ENCODE assay signal across 12 mouse cellular contexts in genomic region chr16:96563350-96564257, GRCm38 (mm10).
DNase-seq lines count a peak whose midpoint lies in the region; ATAC-seq and TF ChIP-seq lines count a peak whose summit lies in the region.
"Had no signal": no experiment of that assay in that cellular context is flagged by ENCODE, and none has a peak within 500 bp of the region (broad histone marks: within the 10 kb centered on the region; RNA-seq: fewer than 3 reads in every experiment).

No protein-coding gene starts in this region.

- H3K4me1 ChIP-seq in liver, embryonic 11.5 days (replicated peaks; ENCODE audit: control insufficient read depth, insufficient read depth, low read length) = no peaks in the 10 kb centered on the region
- no peaks in the 10 kb centered on the region for H3K4me1 ChIP-seq in liver, postnatal 0 days (ENCODE audit: insufficient read depth)
- H3K4me1 ChIP-seq in hindbrain, embryonic 12.5 days = peaks cover 10% of the 10 kb centered on the region
- peaks cover 4% of the 10 kb centered on the region; the same call in 1 of the 2 replicates for H3K4me1 ChIP-seq in limb, embryonic 11.5 days (ENCODE audit: control insufficient read depth, insufficient read depth, low read length)
- H3K4me1 ChIP-seq in neural tube, embryonic 15.5 days = peaks cover 24% of the 10 kb centered on the region
- H3K4me1 ChIP-seq: liver, embryonic 15.5 days had no signal

- H3K9ac ChIP-seq in liver, embryonic 11.5 days (ENCODE audit: low read depth, low read length) = no peak overlapping the region
- no peak overlapping the region for H3K9ac ChIP-seq in liver, postnatal 0 days (replicated peaks)
- no peak overlapping the region for H3K9ac ChIP-seq in hindbrain, embryonic 12.5 days
- no peak overlapping the region for H3K9ac ChIP-seq in limb, embryonic 11.5 days (ENCODE audit: low read length)
- no peak overlapping the region for H3K9ac ChIP-seq in neural tube, embryonic 15.5 days (replicated peaks)
- H3K9ac ChIP-seq: liver, embryonic 15.5 days had no signal

- no peak overlapping the region for H3K4me3 ChIP-seq in liver, embryonic 11.5 days (ENCODE audit: low read depth, low read length)
- H3K4me3 ChIP-seq in liver, postnatal 0 days (ENCODE audit: low read depth, low read length) = no peak overlapping the region
- no peak overlapping the region for H3K4me3 ChIP-seq in hindbrain, embryonic 12.5 days
- no peak overlapping the region for H3K4me3 ChIP-seq in limb, embryonic 11.5 days (ENCODE audit: low read depth, low read length)
- H3K4me3 ChIP-seq in neural tube, embryonic 15.5 days (replicated peaks) = no peak overlapping the region
- H3K4me3 ChIP-seq: liver, embryonic 15.5 days; myocyte had no signal

- no peaks in the 10 kb centered on the region for H3K27me3 ChIP-seq in liver, embryonic 11.5 days (replicated peaks; ENCODE audit: control insufficient read depth, insufficient read depth, low read length)
- no peaks in the 10 kb centered on the region for H3K27me3 ChIP-seq in liver, postnatal 0 days (ENCODE audit: insufficient read depth, low read length)
- H3K27me3 ChIP-seq in hindbrain, embryonic 12.5 days = no peaks in the 10 kb centered on the region
- no peaks in the 10 kb centered on the region for H3K27me3 ChIP-seq in limb, embryonic 11.5 days (ENCODE audit: control insufficient read depth, insufficient read depth, low read length)
- H3K27me3 ChIP-seq in neural tube, embryonic 15.5 days (replicated peaks) = no peaks in the 10 kb centered on the region
- H3K27me3 ChIP-seq: liver, embryonic 15.5 days had no signal

- H3K4me2 ChIP-seq in liver, embryonic 11.5 days = no peak overlapping the region
- H3K4me2 ChIP-seq in liver, postnatal 0 days (ENCODE audit: low read depth, low read length) = no peak overlapping the region
- no peak overlapping the region for H3K4me2 ChIP-seq in hindbrain, embryonic 12.5 days (replicated peaks)
- no peak overlapping the region for H3K4me2 ChIP-seq in limb, embryonic 11.5 days (ENCODE audit: low read depth, severe bottlenecking)
- no peak overlapping the region for H3K4me2 ChIP-seq in neural tube, embryonic 15.5 days
- H3K4me2 ChIP-seq: liver, embryonic 15.5 days had no signal

- WGBS in liver, embryonic 11.5 days = 76% methylated on average over 8 of the region's 8 CpGs
- WGBS in liver, postnatal 0 days (ENCODE audit: insufficient replicate concordance) = 83% methylated on average over 8 of the region's 8 CpGs
- WGBS in hindbrain, embryonic 12.5 days = 35% methylated on average over 8 of the region's 8 CpGs
- 41% methylated on average over 8 of the region's 8 CpGs for WGBS in limb, embryonic 11.5 days
- WGBS in neural tube, embryonic 15.5 days = 16% methylated on average over 8 of the region's 8 CpGs

- peak; percentile 24 for DNase-seq in liver, embryonic 11.5 days (ENCODE audit: low spot score)
- no peak for DNase-seq in liver, postnatal 0 days
- DNase-seq in limb, embryonic 11.5 days (ENCODE audit: low spot score) = no peak
- no peak for DNase-seq in adrenal gland, postnatal 14 days
- DNase-seq: adrenal gland, postnatal 25 days; cerebellum, adult 18-20 months had no signal

- no peak for TF ChIP-seq EP300 in liver, postnatal 0 days (IDR thresholded peaks at IDR 0.05; ENCODE audit: low read depth)

- H3K9me3 ChIP-seq in liver, embryonic 11.5 days (ENCODE audit: control insufficient read depth, low read length) = no peaks in the 10 kb centered on the region
- no peaks in the 10 kb centered on the region for H3K9me3 ChIP-seq in liver, postnatal 0 days (ENCODE audit: low read length)
- no peaks in the 10 kb centered on the region for H3K9me3 ChIP-seq in hindbrain, embryonic 12.5 days (replicated peaks)
- H3K9me3 ChIP-seq in limb, embryonic 11.5 days (ENCODE audit: control insufficient read depth, low read length) = no peaks in the 10 kb centered on the region
- no peaks in the 10 kb centered on the region for H3K9me3 ChIP-seq in neural tube, embryonic 15.5 days (replicated peaks)
- H3K9me3 ChIP-seq: liver, embryonic 15.5 days had no signal

- H3K36me3 ChIP-seq in liver, embryonic 11.5 days (ENCODE audit: control insufficient read depth, insufficient read depth, low read length) = no peaks in the 10 kb centered on the region
- no peaks in the 10 kb centered on the region for H3K36me3 ChIP-seq in liver, postnatal 0 days (replicated peaks; ENCODE audit: insufficient read depth, low read length)
- H3K36me3 ChIP-seq in hindbrain, embryonic 12.5 days = no peaks in the 10 kb centered on the region
- no peaks in the 10 kb centered on the region for H3K36me3 ChIP-seq in limb, embryonic 11.5 days (ENCODE audit: control insufficient read depth, insufficient read depth, low read length)
- H3K36me3 ChIP-seq in neural tube, embryonic 15.5 days = no peaks in the 10 kb centered on the region
- H3K36me3 ChIP-seq: liver, embryonic 15.5 days had no signal

- no peak for ATAC-seq in liver, embryonic 11.5 days (replicated peaks; ENCODE audit: low FRiP score)
- ATAC-seq in liver, postnatal 0 days = no peak
- no peak; the same call in 1 of the 2 replicates for ATAC-seq in hindbrain, embryonic 12.5 days (ENCODE audit: low FRiP score)
- ATAC-seq in limb, embryonic 11.5 days (ENCODE audit: insufficient number of reproducible peaks, low FRiP score, low TSS enrichment, low read depth) = no peak
- peak; percentile 79 for ATAC-seq in neural tube, embryonic 15.5 days (ENCODE audit: low FRiP score)
- no peak for ATAC-seq in CD4-positive, CD25-positive, alpha-beta regulatory T cell, adult 4 months
- ATAC-seq: intestine, postnatal 0 days had no signal

- H3K27ac ChIP-seq in liver, embryonic 11.5 days (ENCODE audit: low read depth, low read length) = no peak overlapping the region
- no peak overlapping the region for H3K27ac ChIP-seq in liver, postnatal 0 days (ENCODE audit: low read depth)
- peak overlapping the region; percentile 48; the same call in 1 of the 2 replicates for H3K27ac ChIP-seq in hindbrain, embryonic 12.5 days
- H3K27ac ChIP-seq in limb, embryonic 11.5 days (replicated peaks; ENCODE audit: low read depth, low read length) = peak overlapping the region; percentile 50
- peak overlapping the region; percentile 70 for H3K27ac ChIP-seq in neural tube, embryonic 15.5 days (replicated peaks)
- H3K27ac ChIP-seq: liver, embryonic 15.5 days had no signal

- no peak for TF ChIP-seq CTCF in liver, postnatal 0 days (IDR thresholded peaks at IDR 0.05; ENCODE audit: low read depth)

Comparison
In these comparisons a context has a peak if more than half of its experiments do, and no peak if none do; other contexts are left out.
1. H3K27ac ChIP-seq: peak in hindbrain, embryonic 12.5 days (single experiment), limb, embryonic 11.5 days (single experiment) and neural tube, embryonic 15.5 days (single experiment); none in liver, embryonic 11.5 days (single experiment) and liver, postnatal 0 days (single experiment).